Mouse (Mus musculus) heart, embryonic 11.5 days (tissue): ENCODE data around the gene Lgals3bp. TPM values are rescaled to one million over a fixed set of nuclear protein-coding genes. Genes with fewer than 3 reads are reported as not detected.
"Not testable (repeated sequence)": the region's sequence is repeated elsewhere in the genome, so short reads cannot be mapped to it uniquely, and the experiment has no call there.

Experiments
- ATAC-seq: fragments of 200-750 bp; cut with Nextera tagmentation; replicated peaks from 2 replicates; pipeline ENCODE4 v1.8.0; 2017; ENCODE audit warnings: moderate library complexity; ENCODE audit not compliant: insufficient number of reproducible peaks, low FRiP score, low TSS enrichment
- H3K27ac ChIP-seq: fragments of 300-500 bp; sonication (generic); 2 replicates; pipeline ENCODE4 v1.5.1; 2014; ENCODE audit warnings: mild to moderate bottlenecking, low read depth, low read length
- H3K27me3 ChIP-seq: fragments of 300-500 bp; sonication (generic); 2 replicates; pipeline ENCODE4 v1.6.1; 2014; ENCODE audit warnings: mild to moderate bottlenecking, low read length, mixed read lengths; ENCODE audit not compliant: control insufficient read depth, insufficient read depth
- H3K36me3 ChIP-seq: fragments of 300-500 bp; sonication (generic); 2 replicates; pipeline ENCODE4 v1.6.1; 2014; ENCODE audit warnings: mild to moderate bottlenecking, low read length, moderate library complexity, mixed read lengths; ENCODE audit not compliant: control insufficient read depth, insufficient read depth
- H3K4me1 ChIP-seq: fragments of 300-500 bp; sonication (generic); 2 replicates; pipeline ENCODE4 v1.6.1; 2014; ENCODE audit warnings: low read length; ENCODE audit not compliant: control insufficient read depth, insufficient read depth
- H3K4me2 ChIP-seq: fragments of 300-500 bp; sonication (generic); 2 replicates; pipeline ENCODE4 v1.6.1; 2014; ENCODE audit warnings: mild to moderate bottlenecking, moderate library complexity
- H3K4me3 ChIP-seq: fragments of 300-500 bp; sonication (generic); 2 replicates; pipeline ENCODE4 v1.5.1; 2014; ENCODE audit warnings: low read depth, low read length
- H3K9ac ChIP-seq: fragments of 300-500 bp; sonication (generic); 2 replicates; pipeline ENCODE4 v1.6.1; 2014; ENCODE audit warnings: mild to moderate bottlenecking, low read depth, low read length, moderate library complexity
- H3K9me3 ChIP-seq: fragments of 300-500 bp; sonication (generic); replicated peaks from 2 replicates; pipeline ENCODE4 v1.6.1; 2016; ENCODE audit warnings: low read length; ENCODE audit not compliant: control insufficient read depth
- WGBS: fragments of 180-500 bp; shearing (Covaris S2); extraction: QIAGEN DNeasy Blood & Tissue Kit; methylation state at CpG from one replicate; pipeline ENCODE4 v1.1.7; 2014; ENCODE audit not compliant: insufficient replicate concordance; 5-methylcytosine and 5-hydroxymethylcytosine counted together
- polyA plus RNA-seq: library from polyadenylated mRNA; unstranded; fragments of >200 nt; fragmentation: Nextera tagmentation; extraction: Ambion mirVana; gene quantifications from 2 replicates; pipeline ENCODE4 v1.2.1, GENCODE M21; 2014

Gene Lgals3bp
- polyA plus RNA-seq, 1 experiment from 2014 or later: 3.1 TPM

DNA sequence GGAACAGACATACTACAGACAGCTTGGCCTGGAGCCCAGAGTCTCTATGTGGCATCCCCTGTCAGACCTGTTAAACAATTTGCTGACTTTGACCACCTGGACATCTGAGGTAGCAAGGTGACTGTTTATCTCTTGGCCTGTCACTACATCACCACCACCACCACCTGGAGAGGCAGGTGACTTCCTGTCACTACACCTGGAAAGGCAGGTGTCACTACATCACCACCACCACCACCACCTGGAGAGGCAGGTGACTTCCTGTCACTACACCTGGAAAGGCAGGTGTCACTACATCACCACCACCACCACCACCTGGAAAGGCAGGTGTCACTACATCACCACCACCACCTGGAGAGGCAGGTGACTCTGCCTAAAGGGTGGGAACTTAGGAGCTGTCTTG is 25.6 kb downstream of the Lgals3bp start:
- H3K9ac ChIP-seq, H3K4me2 ChIP-seq, H3K4me3 ChIP-seq, ATAC-seq, H3K9me3 ChIP-seq, H3K36me3 ChIP-seq, H3K27ac ChIP-seq, H3K4me1 ChIP-seq, H3K27me3 ChIP-seq: not testable (repeated sequence)

GRCm38 (mm10) chr11:118375881-118376280 is 26.0 kb downstream of the Lgals3bp start:
- Histone ChIP-seq H3K4me1 (peaks cover 5% of the 10 kb centered on the region), H3K4me3 (no peak overlapping the region), H3K36me3 (no peaks in the 10 kb centered on the region), H3K9me3 (no peaks in the 10 kb centered on the region), H3K9ac (no peak overlapping the region), H3K27me3 (peaks cover 3% of the 10 kb centered on the region; the same call in 1 of the 2 replicates), H3K4me2 (no peak overlapping the region), H3K27ac (no peak overlapping the region)
- WGBS: 76% methylated on average over 5 of the region's 5 CpGs
- ATAC-seq: no peak

DNA sequence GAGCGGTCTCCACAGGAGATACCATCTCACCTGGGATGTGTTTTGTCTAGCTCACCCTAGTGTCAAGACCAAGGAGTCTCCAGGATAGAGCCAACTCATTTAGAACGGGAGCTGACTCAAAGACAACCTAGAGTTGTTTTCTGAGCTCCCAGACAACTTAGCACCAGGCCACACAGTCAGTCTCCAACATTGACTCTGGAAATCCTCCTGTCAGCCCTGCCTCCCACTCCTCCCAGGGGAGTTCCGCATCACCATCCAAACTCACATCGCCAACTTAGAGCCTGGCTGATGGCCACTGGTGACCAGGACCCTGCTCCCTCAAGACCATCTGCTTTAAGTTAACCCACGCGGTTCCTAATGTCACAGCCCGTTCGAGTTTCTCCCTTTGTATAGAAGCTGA is 26.4 kb downstream of the Lgals3bp start:
- ATAC-seq: no peak
- no peak overlapping the region for H3K27ac ChIP-seq

GRCm38 (mm10) chr11:118375006-118375405 is 26.9 kb downstream of the Lgals3bp start:
- ATAC-seq: no peak
- H3K4me2 ChIP-seq: no peak overlapping the region
- H3K27me3 ChIP-seq: peaks cover 3% of the 10 kb centered on the region; the same call in 1 of the 2 replicates
- H3K9ac ChIP-seq: no peak overlapping the region
- H3K36me3 ChIP-seq: no peaks in the 10 kb centered on the region
- H3K4me3 ChIP-seq: no peak overlapping the region
- H3K9me3 ChIP-seq: no peaks in the 10 kb centered on the region
- no peak overlapping the region for H3K27ac ChIP-seq
- peaks cover 5% of the 10 kb centered on the region for H3K4me1 ChIP-seq

More for the DNA sequence above, 26.4 kb downstream of the Lgals3bp start:
- Histone ChIP-seq H3K9ac (no peak overlapping the region), H3K4me1 (peaks cover 5% of the 10 kb centered on the region), H3K36me3 (no peaks in the 10 kb centered on the region), H3K4me3 (no peak overlapping the region), H3K9me3 (no peaks in the 10 kb centered on the region), H3K27me3 (peaks cover 3% of the 10 kb centered on the region; the same call in 1 of the 2 replicates), H3K4me2 (no peak overlapping the region)
- WGBS: 86% methylated on average over 8 of the region's 8 CpGs

GRCm38 (mm10) chr11:118374506-118374905 is 27.4 kb downstream of the Lgals3bp start:
- Histone ChIP-seq H3K4me3 (no peak overlapping the region), H3K4me1 (peaks cover 4% of the 10 kb centered on the region), H3K4me2 (no peak overlapping the region), H3K27me3 (peaks cover 3% of the 10 kb centered on the region; the same call in 1 of the 2 replicates), H3K9ac (no peak overlapping the region), H3K36me3 (no peaks in the 10 kb centered on the region), H3K9me3 (no peaks in the 10 kb centered on the region), H3K27ac (no peak overlapping the region)
- 62% methylated on average over 5 of the region's 5 CpGs for WGBS
- no peak for ATAC-seq

GRCm38 (mm10) chr11:118372641-118373040 is 29.3 kb downstream of the Lgals3bp start:
- no peaks in the 10 kb centered on the region for H3K36me3 ChIP-seq
- peaks cover 3% of the 10 kb centered on the region; the same call in 1 of the 2 replicates for H3K27me3 ChIP-seq
- H3K27ac ChIP-seq: no peak overlapping the region
- no peak overlapping the region for H3K9ac ChIP-seq
- no peaks in the 10 kb centered on the region for H3K4me1 ChIP-seq
- H3K4me3 ChIP-seq: no peak overlapping the region
- WGBS: 54% methylated on average over 7 of the region's 7 CpGs
- no peaks in the 10 kb centered on the region for H3K9me3 ChIP-seq
- ATAC-seq: no peak
- H3K4me2 ChIP-seq: no peak overlapping the region

GRCm38 (mm10) chr11:118371876-118372275 is 30.0 kb downstream of the Lgals3bp start:
- Histone ChIP-seq H3K4me3 (no peak overlapping the region), H3K36me3 (no peaks in the 10 kb centered on the region), H3K4me2 (no peak overlapping the region), H3K27ac (no peak overlapping the region), H3K9ac (no peak overlapping the region), H3K27me3 (peaks cover 3% of the 10 kb centered on the region; the same call in 1 of the 2 replicates), H3K4me1 (no peaks in the 10 kb centered on the region), H3K9me3 (no peaks in the 10 kb centered on the region)
- 80% methylated on average over 7 of the region's 7 CpGs for WGBS
- no peak for ATAC-seq

DNA sequence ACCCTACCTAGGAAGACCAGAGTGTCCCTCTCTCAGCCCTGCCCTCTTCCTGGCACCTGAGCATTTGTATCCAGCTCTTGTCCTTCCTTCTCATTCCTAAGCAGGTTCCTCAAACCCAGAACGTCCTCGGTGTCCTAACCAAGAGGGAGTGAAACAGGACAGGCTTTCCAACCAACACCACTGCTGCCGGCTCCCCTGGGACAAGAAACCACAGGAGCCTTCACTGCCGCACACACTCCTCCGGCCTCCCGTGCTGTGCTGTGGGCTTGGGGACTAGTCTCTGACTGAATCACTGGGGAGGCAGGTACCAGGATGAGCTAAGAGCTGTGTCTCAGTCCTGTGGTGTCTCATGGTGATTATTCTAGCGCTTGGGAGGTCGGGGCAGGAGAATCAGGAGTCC is 32.2 kb downstream of the Lgals3bp start:
- H3K4me2 ChIP-seq: no peak overlapping the region
- no peak overlapping the region for H3K27ac ChIP-seq
- no peak for ATAC-seq
- H3K9me3 ChIP-seq: no peaks in the 10 kb centered on the region
- H3K4me3 ChIP-seq: no peak overlapping the region
- peaks cover 3% of the 10 kb centered on the region; the same call in 1 of the 2 replicates for H3K27me3 ChIP-seq
- no peaks in the 10 kb centered on the region for H3K36me3 ChIP-seq
- no peak overlapping the region for H3K9ac ChIP-seq
- WGBS: 66% methylated on average over 8 of the region's 8 CpGs
- H3K4me1 ChIP-seq: peaks cover 9% of the 10 kb centered on the region

DNA sequence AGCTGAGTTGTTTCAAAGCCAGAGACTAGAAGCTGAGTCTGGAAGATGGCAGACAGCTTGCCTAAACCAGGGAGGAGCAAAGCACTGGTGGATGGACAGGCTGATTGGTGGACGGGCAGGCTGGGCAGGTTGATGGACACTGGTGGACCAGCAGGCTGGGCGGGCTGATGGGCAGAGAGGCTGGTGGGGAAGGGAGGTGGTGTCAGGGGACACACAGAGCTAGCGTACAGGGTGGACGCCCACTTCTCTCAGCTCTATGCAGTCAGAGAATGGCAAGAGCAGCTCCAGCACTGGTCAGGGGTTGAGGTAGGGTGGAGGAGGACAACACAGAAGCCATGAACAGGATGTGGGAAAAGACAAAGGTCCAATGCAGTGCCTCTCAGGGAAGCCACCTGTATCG is 32.6 kb downstream of the Lgals3bp start:
- Histone ChIP-seq H3K36me3 (no peaks in the 10 kb centered on the region), H3K9me3 (no peaks in the 10 kb centered on the region), H3K27me3 (peaks cover 3% of the 10 kb centered on the region; the same call in 1 of the 2 replicates), H3K9ac (no peak overlapping the region), H3K27ac (no peak overlapping the region), H3K4me3 (no peak overlapping the region), H3K4me1 (peaks cover 9% of the 10 kb centered on the region), H3K4me2 (no peak overlapping the region)
- WGBS: 68% methylated on average over 5 of the region's 5 CpGs
- no peak for ATAC-seq
